Mouse (Mus musculus) heart, postnatal 14 days (tissue): ENCODE measurements around the gene Pdik1l. TPM values are rescaled to one million over a fixed set of nuclear protein-coding genes. Genes with fewer than 3 reads are reported as not detected.
A peak's percentile ranks its signal among the peaks of the same experiment; 100 is the strongest.

Experiments
- DNase-seq, 2 experiments: peaks; one replicate each; pipeline ENCODE4 v3.0.0; 2021 to 2022
- intact Hi-C: fragments of 180-260 bp; cut with DNase I; formaldehyde crosslinking; loops from one replicate; pipeline ENCODE4 v1.15.1; 2025
- total RNA-seq, 2 experiments: library from RNA; stranded (reverse); gene quantifications; 2 replicates each; pipeline ENCODE4 v1.2.3; 2021

Gene Pdik1l
- total RNA-seq, 2 experiments from 2014 or later, result 6.6 to 8.6 TPM

DNA sequence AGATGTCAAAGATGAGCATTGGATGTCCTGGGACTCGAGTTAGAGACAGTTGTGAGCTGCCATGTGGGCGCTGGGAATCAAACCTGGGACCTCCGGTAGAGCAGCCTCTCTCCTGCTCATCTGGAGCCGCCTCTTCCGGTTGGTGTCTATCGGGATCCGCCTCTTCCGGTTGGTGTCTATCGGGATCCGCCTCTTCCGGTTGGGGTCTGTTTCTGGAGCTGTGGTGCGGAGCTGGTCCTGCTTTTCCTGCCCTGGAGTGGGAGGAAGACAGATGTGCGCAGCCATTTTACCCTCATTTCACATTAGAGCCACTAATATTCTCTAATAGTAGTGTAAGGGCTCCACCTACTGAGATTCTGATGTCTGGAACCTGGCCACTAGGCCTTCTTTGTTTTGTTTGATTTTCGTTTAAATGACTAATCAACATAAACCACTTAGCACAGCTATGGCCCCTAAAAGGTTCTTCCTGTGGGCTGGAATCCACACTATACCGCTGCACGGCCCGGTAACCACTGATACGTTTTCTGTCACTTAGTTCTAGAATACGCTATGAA lies 19.5 kb downstream of the Pdik1l start:
- intact Hi-C loops, result loop anchor here (2.0 to 5.0 kb wide), 2 partner anchors 19 to 81 kb away; partner anchors contain the start of gene Cep85

DNA sequence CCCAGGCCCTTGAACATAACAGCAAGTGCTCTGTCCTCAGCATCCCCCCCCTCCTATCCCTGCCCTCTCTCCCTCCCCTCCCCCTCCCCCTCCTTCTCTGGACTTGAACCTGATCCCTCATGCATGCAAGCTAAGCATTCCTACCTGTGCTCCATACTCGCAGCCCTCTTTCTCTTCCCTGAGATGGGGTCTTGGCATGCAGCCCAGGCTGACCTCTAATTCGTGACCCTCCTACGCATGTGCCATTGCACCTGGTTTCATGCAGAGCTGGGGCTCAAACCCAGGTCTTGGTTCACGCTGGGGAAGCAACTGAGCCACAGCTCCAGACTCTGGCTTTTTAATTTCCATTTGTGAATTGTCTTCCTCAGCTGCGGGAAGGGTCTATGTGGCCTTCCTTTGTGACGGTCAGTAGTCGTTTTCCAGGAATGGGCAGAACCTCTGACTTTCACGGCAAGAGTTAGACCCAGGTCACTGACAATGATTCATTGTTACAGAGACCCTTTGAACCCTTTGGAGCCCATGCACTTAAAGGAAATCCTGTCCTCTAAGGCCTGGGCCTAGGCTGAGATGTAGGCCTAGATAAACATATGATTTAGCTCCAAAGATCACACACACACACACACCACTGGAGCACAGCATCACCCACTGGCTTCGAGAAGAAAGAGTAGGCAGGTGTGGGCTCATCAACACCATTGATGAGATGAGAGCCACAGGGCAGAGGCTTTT lies 21.7 kb downstream of the Pdik1l start:
- no peak for DNase-seq
- intact Hi-C loops, result loop anchor here (5.0 kb wide), 1 partner anchor 79 kb away; the partner anchor contains the start of gene Cep85

More for the DNA sequence above, 19.5 kb downstream of the Pdik1l start:
- no peak for DNase-seq

DNA sequence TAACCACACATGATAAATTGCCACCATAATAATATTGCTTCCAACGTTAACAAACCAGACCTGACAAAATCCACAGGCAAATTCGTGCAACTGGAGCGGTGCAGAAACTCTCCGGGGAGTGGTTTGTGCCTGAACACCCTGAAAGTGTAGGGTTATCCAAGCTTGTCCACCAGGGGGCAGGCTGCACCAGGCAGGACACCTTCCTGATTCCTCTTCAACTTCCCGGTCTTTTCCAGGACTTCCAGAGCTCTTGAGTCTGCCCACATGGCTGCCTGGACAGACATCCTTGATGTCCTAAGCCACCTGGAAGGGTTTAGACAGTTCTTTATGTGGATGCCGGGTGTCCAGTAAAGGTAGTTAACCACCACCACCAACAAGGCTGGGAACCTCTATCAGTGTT lies 24.5 kb downstream of the Pdik1l start:
- intact Hi-C loops, result loop anchor here (2.0 to 5.0 kb wide), 2 partner anchors 30 to 124 kb away; no protein-coding TSS in a partner anchor
- DNase-seq, result peak; percentile 66 to 80

DNA sequence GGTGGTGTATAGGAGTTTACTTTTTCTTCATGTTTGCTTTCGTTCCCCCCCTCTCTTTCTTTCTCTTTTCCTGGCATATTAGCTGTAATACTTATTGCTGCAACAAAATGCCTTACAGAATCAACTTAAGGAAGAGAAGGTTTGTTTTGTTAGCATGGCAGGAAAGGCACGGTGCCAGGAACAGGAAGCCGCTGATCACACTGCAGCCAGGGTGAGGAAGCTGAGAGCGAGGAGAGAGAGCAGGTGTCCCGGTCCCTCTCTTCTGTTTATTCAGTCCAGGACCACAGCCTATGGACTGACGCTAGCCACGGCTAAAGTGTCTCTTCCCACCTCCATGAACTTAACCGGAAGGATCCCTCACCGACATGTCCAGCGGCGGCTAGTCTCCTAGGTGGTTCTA lies 29.3 kb downstream of the Pdik1l start:
- intact Hi-C loops, result loop anchor here (10.0 kb wide), 1 partner anchor 216 kb away; no protein-coding TSS in a partner anchor
- DNase-seq, result no peak

DNA sequence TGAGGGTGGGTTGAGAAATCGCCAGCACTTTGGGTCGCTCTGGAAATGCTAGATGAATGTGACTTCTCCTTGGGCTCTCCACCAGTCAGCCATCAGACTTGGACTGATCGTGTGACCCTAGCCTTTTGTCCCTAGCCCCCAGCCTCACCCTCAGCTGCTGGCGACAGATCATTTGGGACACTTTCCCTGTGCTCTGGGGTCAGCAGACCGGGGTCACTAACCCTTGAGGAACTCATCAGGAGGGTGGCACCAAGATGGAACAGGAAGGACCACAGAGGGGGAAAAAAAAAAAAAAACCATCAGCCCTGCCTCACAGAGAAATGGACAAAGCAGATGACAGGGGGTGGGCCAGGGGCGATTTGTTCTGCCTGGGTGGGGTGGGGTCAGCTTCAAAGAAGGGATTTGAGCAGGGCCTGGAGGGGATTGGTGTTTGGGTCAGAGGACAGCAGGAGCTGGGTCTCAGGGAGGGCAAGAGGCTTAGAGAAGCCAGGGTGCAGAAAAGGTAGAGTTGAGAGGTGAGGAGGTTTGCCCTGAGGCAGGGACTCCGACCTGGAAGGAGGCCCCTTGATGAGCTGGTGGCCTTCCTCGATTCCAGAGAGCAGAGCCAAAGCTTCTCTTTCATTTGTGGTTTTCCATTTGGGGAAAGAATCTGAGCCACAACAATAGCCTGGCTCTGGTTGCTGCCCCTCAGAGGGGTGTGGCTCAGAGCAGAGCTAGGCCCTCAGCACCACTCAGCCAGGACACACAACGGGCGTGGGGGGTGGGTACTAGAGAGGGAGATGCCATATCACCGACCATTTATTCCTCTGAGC lies 30.3 kb downstream of the Pdik1l start:
- intact Hi-C loops, result loop anchor here (10.0 kb wide), 1 partner anchor 217 kb away; no protein-coding TSS in a partner anchor
- no peak for DNase-seq

DNA sequence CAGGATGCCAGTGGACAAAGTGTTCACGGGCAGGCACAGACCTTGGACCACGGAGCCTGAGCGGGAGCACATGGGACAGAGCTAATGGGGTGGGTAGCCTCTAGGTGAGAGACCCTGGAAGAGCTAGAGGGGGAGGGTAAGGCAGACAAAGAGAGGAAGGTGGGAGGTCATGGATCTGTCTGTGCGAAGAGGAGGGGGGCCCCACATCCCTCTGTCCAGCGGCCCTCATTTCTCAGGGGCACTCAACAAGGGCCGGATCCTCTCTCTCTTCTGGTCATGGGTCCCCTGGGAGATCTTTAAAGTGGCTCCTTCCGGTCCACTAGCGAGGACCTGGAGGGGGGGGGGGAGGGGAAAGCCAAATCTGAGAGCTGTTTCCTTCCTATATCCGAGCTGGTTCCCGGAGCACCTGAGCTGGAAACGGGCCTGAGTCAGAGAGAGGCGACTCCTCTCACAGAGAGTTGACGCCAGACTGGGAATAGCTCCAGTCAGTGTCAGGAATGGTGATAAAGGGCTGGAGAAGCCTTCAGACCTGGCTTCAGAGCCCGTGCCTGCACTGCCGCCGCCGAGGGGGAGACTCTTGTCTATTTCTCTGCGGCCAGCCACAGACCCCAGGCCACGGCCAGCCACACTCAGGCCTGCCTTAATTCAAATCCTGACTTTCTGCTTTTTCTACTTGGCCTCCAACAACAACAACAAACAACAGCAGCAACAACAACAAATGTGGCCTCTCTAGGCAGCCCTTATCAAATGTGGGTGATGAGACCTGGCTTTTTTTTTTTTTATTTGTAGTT lies 31.1 kb downstream of the Pdik1l start:
- intact Hi-C loops, result loop anchor here (10.0 kb wide), 1 partner anchor 218 kb away; no protein-coding TSS in a partner anchor
- DNase-seq, result peak; percentile 45 to 67

DNA sequence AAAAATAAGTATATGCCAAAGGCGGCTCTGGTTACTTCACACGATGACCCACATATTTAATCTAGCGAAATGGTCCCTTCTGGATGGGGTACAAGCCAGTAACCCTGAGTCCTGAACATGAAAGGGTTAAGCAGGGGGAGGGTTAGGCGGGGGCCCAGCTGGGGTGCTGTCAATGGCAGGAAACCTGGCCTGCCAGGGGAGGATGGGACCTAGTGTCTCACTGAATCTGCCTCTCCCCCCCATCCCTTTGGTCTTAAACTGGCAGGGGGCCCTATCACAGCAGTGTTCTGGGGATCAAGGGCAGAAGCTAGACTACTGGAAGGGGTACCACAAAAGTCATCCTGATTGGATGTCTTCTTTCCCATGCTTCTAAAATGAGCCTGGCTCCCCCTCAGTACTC lies 31.8 kb downstream of the Pdik1l start:
- no peak for DNase-seq
- intact Hi-C loops, result loop anchor here (10.0 kb wide), 1 partner anchor 219 kb away; no protein-coding TSS in a partner anchor

DNA sequence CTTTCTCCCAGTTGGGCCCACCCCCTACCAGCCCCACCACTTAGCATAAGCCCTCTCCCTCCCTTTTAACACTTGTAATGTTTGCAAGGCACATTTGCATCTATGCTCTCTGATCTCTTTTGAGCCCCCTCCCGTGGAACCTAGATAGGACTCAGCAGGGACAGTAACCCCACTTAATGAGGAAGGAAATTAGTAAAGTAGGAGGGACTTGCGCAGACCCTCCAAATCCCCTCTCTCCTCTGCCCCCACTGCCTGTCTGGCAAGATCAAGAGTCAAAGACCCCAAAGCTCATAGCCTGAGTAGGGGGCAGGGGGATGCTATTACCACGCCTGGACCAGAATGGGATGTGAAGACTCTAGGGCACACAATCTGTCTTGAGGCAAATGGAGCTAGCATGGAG lies 32.9 kb downstream of the Pdik1l start:
- intact Hi-C loops, result loop anchor here (10.0 kb wide), 1 partner anchor 220 kb away; no protein-coding TSS in a partner anchor

DNA sequence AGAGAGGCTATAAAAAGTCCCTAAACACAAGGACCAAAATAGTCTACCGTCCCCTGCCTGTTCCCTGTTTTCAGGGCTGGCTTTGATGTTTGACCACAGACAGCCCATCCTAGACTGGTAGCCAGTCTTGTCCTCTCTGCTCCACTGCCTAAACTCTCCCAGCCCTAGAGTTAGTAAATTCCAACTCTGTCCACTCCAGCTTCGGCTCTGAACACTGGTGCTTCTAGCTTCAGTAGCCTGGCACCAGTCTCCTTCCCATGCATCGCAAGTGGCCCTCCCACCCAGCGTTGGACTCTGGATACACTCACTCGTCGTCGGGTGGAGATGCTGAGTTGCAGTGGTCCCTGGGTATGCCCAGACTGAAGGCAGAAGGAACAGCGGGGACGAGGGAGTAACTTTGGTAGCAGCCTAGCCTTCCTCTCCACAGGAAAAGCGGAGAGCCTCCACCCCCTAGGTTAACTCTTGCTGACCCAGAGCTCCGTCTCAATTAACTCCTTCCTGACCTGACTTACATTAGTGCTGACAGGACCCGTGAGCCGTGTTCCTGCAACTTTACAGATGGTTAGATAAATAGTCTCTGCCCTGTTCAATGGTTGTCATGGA lies 33.9 kb downstream of the Pdik1l start, which contains the start of gene Grrp1:
Grrp1 (minus strand) TSS at position 385 of the 603 bp plus-strand sequence.
- intact Hi-C loops, result loop anchor here (10.0 kb wide), 1 partner anchor 221 kb away; no protein-coding TSS in a partner anchor

More for the DNA sequence above, 32.9 kb downstream of the Pdik1l start:
- no peak for DNase-seq

DNA sequence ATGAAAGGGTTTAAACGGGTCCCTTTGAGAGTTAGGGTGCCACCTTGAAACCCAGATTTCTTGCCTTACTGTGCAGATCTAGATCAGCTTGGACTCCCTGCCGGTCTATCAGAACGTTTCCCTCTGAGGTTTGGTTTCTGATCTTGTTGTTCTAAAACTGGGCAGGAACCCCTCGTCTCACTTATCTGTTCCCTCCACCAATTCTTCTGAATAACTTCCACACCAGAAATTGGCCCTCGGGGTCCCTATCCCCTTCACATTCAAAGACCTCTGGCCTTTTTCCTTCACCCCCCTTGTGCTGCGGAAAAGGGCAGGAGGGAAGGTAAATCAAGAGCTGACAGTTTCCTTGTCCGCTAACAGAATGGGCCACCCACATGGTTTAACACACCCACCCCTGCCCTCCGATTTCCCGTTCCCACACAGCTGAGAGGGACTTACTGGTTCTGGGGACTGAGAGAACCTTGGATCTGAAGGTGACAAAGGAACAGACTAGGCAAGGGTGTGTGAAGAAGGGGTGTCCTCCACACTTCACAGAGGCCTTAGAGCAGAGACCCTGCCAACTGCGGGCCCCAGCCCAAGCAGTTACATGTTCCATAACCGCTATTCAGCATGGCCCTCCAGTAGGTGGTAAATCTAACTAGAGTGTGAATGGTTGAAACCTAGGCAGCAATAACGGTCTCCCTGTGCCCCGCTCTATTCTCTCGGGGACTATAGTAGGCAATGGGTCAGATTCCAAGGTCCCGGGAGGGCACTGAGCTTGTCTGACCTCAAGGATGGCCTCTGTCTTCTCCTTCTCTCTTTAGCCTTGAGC lies 34.6 kb downstream of the Pdik1l start:
- intact Hi-C loops, result loop anchor here (10.0 kb wide), 1 partner anchor 222 kb away; no protein-coding TSS in a partner anchor
- no peak for DNase-seq

More for the DNA sequence above, 33.9 kb downstream of the Pdik1l start, which contains the start of gene Grrp1:
- peak in 1 of 2 experiments; percentile 35 for DNase-seq

DNA sequence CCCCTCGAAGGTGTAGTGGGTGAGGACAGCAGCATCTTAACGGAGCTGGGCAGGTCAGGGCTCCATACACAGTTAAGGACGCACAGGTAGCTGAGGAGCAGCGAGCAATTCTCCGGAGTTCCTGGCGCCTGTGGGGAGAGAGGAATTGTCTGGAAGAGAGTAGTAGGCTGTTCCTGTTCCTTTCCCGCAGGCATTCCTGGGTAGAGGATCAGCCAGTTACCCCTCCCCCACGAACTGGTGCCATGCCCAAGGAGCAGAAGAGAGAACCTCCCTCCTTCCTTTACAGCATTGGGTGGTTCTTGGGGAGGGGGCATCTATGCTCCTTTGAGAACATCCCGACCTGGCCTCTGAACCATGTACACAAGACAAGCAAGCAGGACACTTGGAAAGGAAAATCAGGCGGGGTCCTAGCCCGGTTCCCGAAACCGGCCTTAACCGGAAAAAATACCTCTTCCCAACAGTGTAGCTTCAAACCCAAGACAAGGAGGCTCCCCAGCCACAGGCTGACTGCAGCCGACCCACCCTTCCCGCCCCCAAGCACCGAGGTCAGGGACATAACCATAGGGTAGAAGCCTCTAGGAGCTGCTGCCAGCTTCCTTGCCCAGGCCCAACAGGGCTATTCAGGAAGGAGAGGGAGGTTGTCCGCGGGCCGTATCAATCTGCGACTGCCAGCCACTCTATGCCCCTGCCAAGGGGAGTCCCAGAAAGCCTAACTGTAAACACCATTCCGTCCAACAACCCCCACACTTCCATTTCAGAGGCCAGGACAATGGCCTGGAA lies 35.4 kb downstream of the Pdik1l start:
- no peak for DNase-seq

DNA sequence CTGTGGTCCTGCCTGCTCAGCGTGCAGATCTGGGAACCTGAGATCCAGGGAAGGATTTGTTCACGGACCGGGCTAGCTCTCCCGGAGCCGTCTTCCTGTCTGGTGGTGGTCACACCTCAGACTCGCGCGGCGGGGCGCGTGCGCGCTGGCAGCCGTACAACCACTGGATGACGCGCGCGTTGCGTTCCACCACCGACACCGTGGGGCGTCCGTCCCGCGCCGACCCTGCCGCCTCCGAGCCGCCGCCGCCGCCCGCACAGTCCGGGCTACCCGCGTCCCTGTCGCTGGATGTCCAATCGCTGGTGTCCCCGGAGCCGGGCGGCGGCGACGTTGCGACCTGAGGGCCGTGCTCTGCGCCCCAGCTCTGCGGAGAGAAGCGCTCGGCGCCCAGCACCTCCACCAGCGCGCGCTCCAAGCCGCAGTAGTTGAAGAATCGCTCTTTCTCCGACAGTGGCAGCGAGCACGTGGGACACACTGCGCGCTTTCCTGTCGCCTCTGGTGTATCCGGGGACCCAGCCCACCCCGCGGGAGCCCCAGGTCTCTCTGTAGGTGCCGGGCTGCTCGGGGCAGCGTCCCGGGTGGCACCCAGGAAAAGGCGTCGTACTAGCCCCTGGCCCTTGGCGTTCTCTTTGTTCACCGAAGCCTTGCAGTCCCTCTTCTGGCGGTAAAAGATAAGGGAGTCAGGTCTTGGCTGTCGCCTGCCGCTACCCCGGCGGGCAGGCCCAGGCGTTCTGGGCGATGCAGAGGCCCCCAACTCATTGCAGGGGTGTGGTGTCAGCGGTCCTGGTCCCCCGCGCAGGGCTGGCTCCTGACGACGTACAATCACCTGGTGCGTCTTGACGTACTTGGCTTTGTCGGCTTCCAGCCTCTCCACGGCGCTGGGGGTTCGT lies 36.2 kb downstream of the Pdik1l start:
- peak; percentile 49 to 51 for DNase-seq
- intact Hi-C loops, result loop anchor here (10.0 kb wide), 1 partner anchor 223 kb away; no protein-coding TSS in a partner anchor

More for the DNA sequence above, 35.4 kb downstream of the Pdik1l start:
- intact Hi-C loops, result loop anchor here (10.0 kb wide), 1 partner anchor 222 kb away; no protein-coding TSS in a partner anchor

DNA sequence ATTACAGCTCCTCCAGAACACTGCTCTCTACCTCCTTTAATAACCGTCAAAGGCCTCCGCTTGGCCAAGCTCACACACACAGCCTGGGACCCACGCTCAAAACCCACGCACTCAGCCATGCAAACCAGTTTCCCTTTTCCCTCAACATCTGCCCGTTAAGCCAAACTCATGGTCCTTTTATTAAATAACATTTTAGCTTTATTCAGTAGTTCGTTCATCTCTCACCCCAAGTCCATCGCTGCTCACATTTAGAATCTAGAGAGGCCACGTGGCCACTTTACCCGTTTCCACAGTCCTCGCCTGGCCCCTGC lies 36.8 kb downstream of the Pdik1l start:
- intact Hi-C loops, result loop anchor here (10.0 kb wide), 1 partner anchor 224 kb away; no protein-coding TSS in a partner anchor
- no peak for DNase-seq

DNA sequence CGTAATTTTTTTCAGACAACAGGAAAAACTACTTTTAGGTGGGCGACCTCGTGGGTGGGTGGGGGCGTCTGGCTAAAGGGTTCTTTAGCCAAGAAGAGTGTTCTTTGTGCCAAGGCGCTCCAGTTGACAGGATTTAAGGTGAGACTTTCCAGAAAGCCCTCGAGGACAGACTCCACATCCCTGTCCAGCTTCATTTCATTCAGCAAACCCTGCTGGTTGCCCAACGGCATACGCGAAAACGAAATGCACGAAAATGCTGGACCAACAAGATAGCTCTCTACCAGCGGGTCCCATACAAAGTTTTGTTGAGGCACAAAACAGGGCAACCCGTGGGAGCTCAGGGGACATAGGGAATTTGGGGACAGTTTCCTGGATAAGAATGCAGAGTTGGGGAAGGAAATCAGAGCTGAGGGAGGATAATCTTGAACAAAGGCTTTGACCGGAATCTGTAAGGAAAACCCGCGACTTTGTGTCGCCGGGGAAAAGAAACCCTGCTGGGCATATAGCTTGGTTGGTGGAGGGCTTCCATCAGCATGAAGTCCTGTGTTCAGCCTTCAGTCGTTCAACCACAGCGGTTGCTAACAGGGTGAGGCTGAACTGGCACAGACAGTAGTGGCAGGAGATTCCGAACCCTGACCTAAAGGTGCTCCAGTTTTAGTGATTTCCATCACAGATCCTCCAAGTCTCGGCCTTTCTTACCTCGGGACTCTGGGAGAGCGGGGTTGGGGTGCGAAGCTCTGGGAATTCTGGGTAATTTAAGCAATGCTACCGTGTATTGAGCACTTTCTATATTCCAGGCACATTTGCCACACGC lies 37.4 kb downstream of the Pdik1l start:
- intact Hi-C loops, result loop anchor here (10.0 kb wide), 1 partner anchor 224 kb away; no protein-coding TSS in a partner anchor
- DNase-seq, result no peak

DNA sequence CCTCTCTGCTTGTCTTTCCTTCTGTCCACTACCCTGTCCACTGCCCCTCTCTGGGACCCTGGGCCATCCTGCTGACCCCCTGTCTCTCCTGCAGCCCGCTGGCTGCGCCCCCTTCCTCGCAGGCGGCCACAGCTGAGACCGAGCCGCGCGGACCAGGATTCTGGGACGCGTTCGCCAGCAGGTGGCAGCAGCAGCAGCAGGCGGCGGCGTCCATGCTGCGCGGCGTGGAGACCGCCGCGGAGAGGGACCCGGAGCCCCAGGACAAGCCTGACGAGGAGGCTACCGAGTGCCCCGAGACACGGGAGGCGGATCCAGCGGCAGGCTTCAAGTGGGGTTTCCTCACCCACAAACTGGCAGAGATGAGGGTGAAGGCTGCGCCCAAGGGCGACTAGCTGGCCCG lies 38.0 kb downstream of the Pdik1l start:
- intact Hi-C loops, result loop anchor here (2.0 to 10.0 kb wide), 3 partner anchors 19 to 225 kb away; no protein-coding TSS in a partner anchor
- DNase-seq, result peak; percentile 89 to 92
